1 mouse cellular context compared by ENCODE assay signal in the genomic region with DNA sequence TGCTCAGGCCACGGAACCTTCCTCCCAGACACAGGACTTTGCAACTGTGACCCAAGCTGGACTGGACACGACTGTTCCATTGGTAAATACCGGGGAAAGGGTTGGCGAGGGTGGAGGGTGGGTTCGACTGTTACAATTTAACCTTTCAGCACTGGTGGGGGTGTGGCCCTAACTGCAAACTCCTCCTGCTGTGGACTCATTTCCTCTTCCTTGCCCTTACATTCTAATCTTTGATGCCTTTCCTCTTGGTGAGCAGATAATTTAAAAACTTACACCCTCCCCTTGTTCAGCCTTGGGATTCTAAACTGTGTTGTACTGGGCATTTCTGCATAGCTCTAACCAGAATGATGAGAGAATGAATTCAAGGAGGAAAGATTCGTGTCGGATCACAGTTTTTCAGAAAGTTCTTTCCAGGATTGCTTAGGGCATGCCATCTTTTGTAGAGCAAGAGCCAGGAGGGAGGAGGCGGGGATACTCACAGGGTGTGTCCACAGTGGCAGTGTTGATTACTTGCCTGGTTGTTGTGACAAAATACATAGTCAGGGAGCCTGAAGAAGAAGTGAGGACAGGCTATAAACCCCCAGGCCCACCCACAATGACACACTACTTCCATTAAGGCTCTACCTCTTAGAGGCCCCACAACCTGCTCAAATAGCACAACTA.
TF ChIP-seq lines count a peak whose summit lies in the region.

No protein-coding gene starts in this region.

TF ChIP-seq in MEL, 35 proteins besides CTCF, POLR2A, EP300 and RAD21 (continued from another document):
- TF ChIP-seq NELFE (IDR thresholded peaks at IDR 0.05; ENCODE audit: low read depth, low read length) (no peak), TAL1 (IDR thresholded peaks at IDR 0.05; ENCODE audit: low read length) (no peak), TCF12 (IDR thresholded peaks at IDR 0.05; ENCODE audit: low read depth, low read length) (no peak), ETS1 (IDR thresholded peaks at IDR 0.05; ENCODE audit: low read depth, low read length) (no peak), NRF1 (IDR thresholded peaks at IDR 0.05; ENCODE audit: insufficient read depth, low read depth, low read length, poor library complexity, severe bottlenecking) (no peak), MYB (IDR thresholded peaks at IDR 0.05; ENCODE audit: low read depth, low read length) (no peak), POLR2AphosphoS2 (IDR thresholded peaks at IDR 0.05; ENCODE audit: low read length) (no peak), ELF1 (IDR thresholded peaks at IDR 0.05; ENCODE audit: low read depth, low read length) (0 out of 2 replicates have a peak, but pooled peaks have one; percentile 22), BHLHE40 (IDR thresholded peaks at IDR 0.05; ENCODE audit: borderline replicate concordance, low read depth, low read length) (no peak), MEF2A (IDR thresholded peaks at IDR 0.05; ENCODE audit: extremely low read depth, insufficient replicate concordance, low read depth, low read length, poor library complexity, severe bottlenecking) (no peak), ZC3H11A (IDR thresholded peaks at IDR 0.05; ENCODE audit: low read depth, low read length) (no peak), UBTF (IDR thresholded peaks at IDR 0.05; ENCODE audit: borderline replicate concordance, insufficient read depth, low read depth, low read length) (no peak), ZKSCAN1 (IDR thresholded peaks at IDR 0.05; ENCODE audit: low read depth, low read length) (no peak), ZMIZ1 (IDR thresholded peaks at IDR 0.05; ENCODE audit: low read depth, low read length) (no peak)
